Mouse (Mus musculus) megakaryocyte, adult 5-6 weeks (primary cell): ENCODE measurements around the gene Stk26. TPM values are rescaled to one million over a fixed set of nuclear protein-coding genes. Genes with fewer than 3 reads are reported as not detected.
A peak's percentile ranks its signal among the peaks of the same experiment; 100 is the strongest.

Experiments
- ATAC-seq: 2 replicates; pipeline ENCODE4 v1.8.0; 2016; ENCODE audit warnings: mild to moderate bottlenecking, inconsistent platforms; ENCODE audit not compliant: poor library complexity, severe bottlenecking
- total RNA-seq, 2 experiments: library from RNA; stranded (forward) in 1 of 2; stranded (reverse) in 1 of 2; fragments of 153-499, 151-499 nt in 1 of 2; fragments of 221-1000, 200-1000 nt in 1 of 2; gene quantifications; 2 replicates each; pipeline versions ENCODE4 v1.2.3 to v1.2.4; 2015 to 2017

The Stk26 gene
- total RNA-seq, 2 experiments from 2014 or later: 77.5 to 100 TPM

DNA sequence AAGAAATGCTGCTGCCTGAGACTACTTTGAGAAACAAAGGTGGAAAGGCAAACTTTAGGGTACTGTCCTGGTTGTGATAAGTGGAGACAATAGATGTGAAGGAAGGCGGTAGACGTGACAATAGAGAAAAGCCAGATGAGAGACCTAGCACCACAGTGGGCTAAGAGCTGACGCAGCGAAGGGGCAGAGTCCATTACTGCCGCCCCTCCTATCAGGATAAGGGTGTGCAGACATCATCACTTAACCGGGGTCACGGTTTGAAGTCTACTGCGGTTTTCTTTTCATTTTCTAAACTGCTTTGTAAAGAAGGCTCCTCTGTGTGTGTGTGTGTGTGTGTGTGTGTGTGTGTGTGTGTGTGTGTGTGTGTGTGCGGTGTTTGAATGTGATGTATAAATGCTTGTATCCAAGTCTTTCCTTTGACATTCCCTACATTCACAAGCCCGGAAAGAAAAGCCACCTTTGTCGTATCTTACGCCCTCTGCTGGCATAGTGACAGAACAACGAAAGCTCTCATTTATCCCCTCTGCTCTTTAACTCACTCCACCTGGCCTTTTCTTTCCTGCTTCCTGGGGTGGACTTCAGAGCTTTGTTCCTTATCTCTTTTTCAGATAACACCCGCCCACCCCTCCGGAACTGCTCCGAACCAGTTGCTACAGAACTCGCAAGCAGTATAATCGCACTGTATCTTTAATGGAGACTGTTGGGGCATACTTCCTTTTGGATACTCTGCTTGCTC, 84.0 kb downstream of the Stk26 start:
- ATAC-seq: 0 out of 2 replicates have a peak, but pooled peaks have one; percentile 38

DNA sequence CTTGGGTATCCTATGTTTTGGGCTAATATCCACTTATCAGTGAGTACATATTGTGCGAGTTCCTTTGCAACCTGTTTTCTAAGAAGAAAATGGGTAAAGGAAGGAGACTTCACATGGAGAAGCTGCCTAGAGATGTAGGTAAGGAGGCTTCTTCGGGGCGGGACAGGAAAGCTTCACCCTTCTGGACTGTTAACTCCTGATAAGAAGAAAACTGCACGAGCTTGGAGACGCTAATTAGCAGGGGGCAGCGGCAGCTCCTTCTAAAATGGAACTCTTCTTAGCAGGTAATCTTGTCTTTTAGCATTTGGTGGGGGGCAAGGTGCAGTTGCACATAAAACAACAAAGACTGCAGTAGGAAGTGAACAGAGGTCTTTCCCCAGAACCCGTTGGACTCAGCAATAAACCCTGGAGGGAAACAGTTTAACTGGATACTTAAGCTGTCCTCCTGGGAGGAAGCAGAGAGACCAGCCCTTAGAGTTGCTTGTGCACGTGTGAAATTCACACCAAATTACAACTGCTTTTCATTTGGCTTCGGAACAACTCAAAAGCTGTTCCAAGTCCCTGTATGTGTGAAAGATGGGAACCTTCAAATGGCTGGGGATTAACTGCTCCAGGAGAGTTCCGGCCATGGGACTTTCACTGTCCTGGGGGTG, 86.2 kb downstream of the Stk26 start:
- ATAC-seq: no peak

DNA sequence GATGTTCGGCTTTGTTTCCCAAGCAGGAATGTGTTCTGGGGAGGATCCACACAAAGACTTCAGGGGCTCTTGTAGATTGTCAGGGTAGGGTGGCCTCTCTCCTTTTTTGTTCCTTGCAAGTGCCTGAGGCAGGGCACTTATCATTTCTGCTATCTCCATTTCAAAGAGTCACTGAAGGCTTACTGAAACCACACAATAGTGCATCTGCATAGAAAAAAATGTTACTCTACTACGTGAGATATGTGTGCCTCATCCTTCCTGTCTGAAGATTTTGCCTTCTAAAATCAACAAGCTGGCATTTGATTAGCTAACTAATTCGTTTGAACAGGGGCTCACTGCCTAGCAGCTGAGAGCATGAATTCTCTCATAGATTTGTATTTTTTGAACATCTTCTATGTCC, 89.5 kb downstream of the Stk26 start:
- no peak for ATAC-seq

GRCm38 (mm10) chrX:50937117-50937516, 96.3 kb downstream of the Stk26 start:
- no peak for ATAC-seq

GRCm38 (mm10) chrX:50942610-50943009, 101.8 kb downstream of the Stk26 start, which contains the start of gene Frmd7:
Frmd7 (minus strand) TSS chrX:50942710.
- ATAC-seq: no peak

Other genes starting within 250 kb of the Stk26 start
- not detected in 2 replicates for gene Frmd7, start 101.7 kb downstream of the Stk26 start, total RNA-seq (2015)
- not detected in 2 replicates for gene Frmd7, start 101.7 kb downstream of the Stk26 start, total RNA-seq (2017)
- gene Rap2c, start 177.0 kb downstream of the Stk26 start, total RNA-seq (2015): 56.3 and 56.4 TPM in 2 replicates
- 45.0 and 47.0 TPM in 2 replicates for gene Rap2c, start 177.0 kb downstream of the Stk26 start, total RNA-seq (2017)